Mouse (Mus musculus) E14TG2a.4 (cell line): ENCODE measurements around the gene Onecut1.

Experiments
- CTCF ChIP-seq: conservative IDR thresholded peaks from 2 replicates; pipeline ENCODE4 v1.5.1; 2014; ENCODE audit warnings: low read length
- NANOG ChIP-seq: IDR thresholded peaks from 2 replicates; pipeline ENCODE4 v1.6.1; 2014; ENCODE audit warnings: borderline replicate concordance, low read length, mixed read lengths

DNA sequence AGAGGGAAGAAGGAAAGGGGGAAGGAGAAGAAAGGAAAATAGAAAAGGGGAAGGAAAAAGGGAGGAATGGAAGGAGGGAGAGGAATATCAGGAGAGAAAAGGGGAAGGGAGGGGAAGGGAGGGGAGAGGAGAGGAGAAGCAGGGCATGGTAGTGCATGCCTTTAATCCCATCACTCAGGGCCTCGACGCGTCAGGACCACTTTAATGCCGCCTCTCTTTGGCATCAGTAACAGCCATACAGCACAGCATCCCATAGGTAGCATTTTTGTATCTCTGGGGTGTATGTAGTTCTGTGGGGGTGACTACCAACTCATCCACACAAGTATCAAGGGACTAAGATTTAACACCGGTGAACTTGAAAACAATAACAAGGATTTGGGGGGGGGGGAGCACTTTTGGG is 68.9 kb downstream of the Onecut1 start:
- TF ChIP-seq CTCF (no peak), NANOG (no peak)
